In the genomic region with DNA sequence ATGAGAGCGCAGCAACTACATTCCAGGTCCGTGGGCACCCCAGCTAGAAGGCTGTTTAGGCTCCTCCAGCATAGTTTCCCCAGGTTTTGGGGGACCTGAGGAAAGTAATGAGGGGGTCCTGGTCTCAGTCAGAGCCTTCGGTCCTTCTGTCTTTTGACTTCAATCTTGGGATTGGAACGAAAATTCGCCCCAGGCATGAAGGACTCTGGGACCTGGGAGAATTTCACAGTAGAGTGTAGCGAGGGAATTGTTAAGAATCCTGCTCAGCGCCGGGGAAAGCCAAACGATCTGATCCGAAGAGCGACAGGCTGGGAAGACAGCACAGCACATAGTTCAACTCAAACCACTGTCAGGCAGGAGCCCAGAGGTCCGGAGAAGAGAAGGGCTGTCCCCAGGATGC, we compare ENCODE assay signal across 11 mouse cellular contexts. TPM values are rescaled to one million over a fixed set of nuclear protein-coding genes. Genes with fewer than 3 reads are reported as not detected.
A peak's percentile ranks its signal among the peaks of the same experiment; 100 is the strongest.
DNase-seq lines count a peak whose midpoint lies in the region; ATAC-seq lines count a peak whose summit lies in the region.
"Had no signal": no experiment of that assay in that cellular context is flagged by ENCODE, and none has a peak within 500 bp of the region (broad histone marks: within the 10 kb centered on the region; RNA-seq: fewer than 3 reads in every experiment).

No protein-coding gene starts in this region.

- peak overlapping the region; percentile 49 for H3K4me2 ChIP-seq in hindbrain, embryonic 16.5 days (ENCODE audit: low read length)

- no peak overlapping the region for H3K27ac ChIP-seq in heart, embryonic 10.5 days
- H3K27ac ChIP-seq in forebrain, embryonic 10.5 days, result peak overlapping the region; percentile 85
- no peak overlapping the region for H3K27ac ChIP-seq in hindbrain, embryonic 16.5 days (ENCODE audit: low read depth, low read length)
- H3K27ac ChIP-seq: macrophage had no signal

- H3K9me3 ChIP-seq in heart, embryonic 10.5 days, result no peaks in the 10 kb centered on the region
- H3K9me3 ChIP-seq in forebrain, embryonic 10.5 days, result no peaks in the 10 kb centered on the region
- H3K9me3 ChIP-seq in hindbrain, embryonic 16.5 days (ENCODE audit: control insufficient read depth, low read length), result no peaks in the 10 kb centered on the region

- H3K9ac ChIP-seq in hindbrain, embryonic 16.5 days (ENCODE audit: low read depth, low read length), result no peak overlapping the region

- peaks cover 53% of the 10 kb centered on the region for H3K4me1 ChIP-seq in heart, embryonic 10.5 days
- peaks cover 80% of the 10 kb centered on the region for H3K4me1 ChIP-seq in forebrain, embryonic 10.5 days
- peaks cover 36% of the 10 kb centered on the region for H3K4me1 ChIP-seq in hindbrain, embryonic 16.5 days (ENCODE audit: control insufficient read depth, insufficient read depth, low read depth, low read length)

- H3K4me3 ChIP-seq in heart, embryonic 10.5 days, result peak overlapping the region; percentile 35; the same call in 1 of the 2 replicates
- peak overlapping the region; percentile 52 for H3K4me3 ChIP-seq in forebrain, embryonic 10.5 days
- H3K4me3 ChIP-seq in hindbrain, embryonic 16.5 days (ENCODE audit: low read length), result peak overlapping the region; percentile 25

- H3K27me3 ChIP-seq in heart, embryonic 10.5 days (ENCODE audit: insufficient read depth, poor library complexity, severe bottlenecking), result peaks cover 100% of the 10 kb centered on the region
- H3K27me3 ChIP-seq in forebrain, embryonic 10.5 days (ENCODE audit: poor library complexity, severe bottlenecking), result peaks cover 100% of the 10 kb centered on the region
- H3K27me3 ChIP-seq in hindbrain, embryonic 16.5 days (replicated peaks; ENCODE audit: control insufficient read depth, insufficient read depth, low read length), result peaks cover 66% of the 10 kb centered on the region

- no peak for ATAC-seq in hindbrain, embryonic 16.5 days

- no peak for DNase-seq in heart, embryonic 10.5 days (ENCODE audit: low spot score)
- DNase-seq in heart, postnatal 14 days, result no peak
- DNase-seq in forebrain, embryonic 10.5 days (ENCODE audit: extremely low spot score, low spot score), result no peak
- DNase-seq in neural tube, embryonic 10.5 days (ENCODE audit: extremely low spot score, low spot score), result peak; percentile 59
- DNase-seq in retina, embryonic 14.5 days (ENCODE audit: low spot score), result no peak
- DNase-seq in left cerebral cortex, postnatal 14 days (ENCODE audit: low spot score in 2 of 2), result no peak
- no peak for DNase-seq in embryo, embryonic 11 days

- 2% methylated on average over 12 of the region's 12 CpGs for WGBS in heart, embryonic 10.5 days
- under 1% methylated on average over 12 of the region's 12 CpGs for WGBS in forebrain, embryonic 10.5 days
- under 1% methylated on average over 11 of the region's 12 CpGs for WGBS in hindbrain, embryonic 16.5 days

- H3K36me3 ChIP-seq in heart, embryonic 10.5 days, result no peaks in the 10 kb centered on the region
- H3K36me3 ChIP-seq in forebrain, embryonic 10.5 days (replicated peaks), result no peaks in the 10 kb centered on the region
- no peaks in the 10 kb centered on the region for H3K36me3 ChIP-seq in hindbrain, embryonic 16.5 days (ENCODE audit: control insufficient read depth, insufficient read depth, low read length)

- intact Hi-C loops in heart, postnatal 14 days (cut with DNase I), result no loop called here
- intact Hi-C loops in left cerebral cortex, postnatal 14 days (cut with DNase I), result no loop called here

RNA-seq across cellular contexts. Expression of a gene that starts 2.5 kb away (rescaled TPM):
- polyA plus RNA-seq in heart, embryonic 10.5 days (2016; fragmentation: Nextera tagmentation; extraction: Ambion mirVana), result not detected in 2 replicates
- not detected for total RNA-seq in heart, postnatal 14 days (2021)
- 0.51 and 0.77 TPM in 2 replicates for polyA plus RNA-seq in forebrain, embryonic 10.5 days (2016; fragmentation: Nextera tagmentation; extraction: Ambion mirVana)
- 0.20 and 0.34 TPM in 2 replicates for polyA plus RNA-seq in hindbrain, embryonic 16.5 days (2015; fragmentation: Nextera tagmentation; extraction: Ambion mirVana)
- under 1 TPM; 0.13 to 0.66 TPM for total RNA-seq in left cerebral cortex, postnatal 14 days (2021)
- total RNA-seq: liver, adult 2 months had no signal
- polyA plus RNA-seq: large intestine, adult 2 months; liver, adult 2 months; macrophage had no signal

RNA-seq across cellular contexts. Expression of a gene that starts 33.2 kb away (rescaled TPM):
- 63.0 and 76.3 TPM in 2 replicates for polyA plus RNA-seq in heart, embryonic 10.5 days (2016; fragmentation: Nextera tagmentation; extraction: Ambion mirVana)
- total RNA-seq in heart, postnatal 14 days (2021), result 1 to 10 TPM; 9.1 to 9.2 TPM
- polyA plus RNA-seq in forebrain, embryonic 10.5 days (2016; fragmentation: Nextera tagmentation; extraction: Ambion mirVana), result 104 and 110 TPM in 2 replicates
- polyA plus RNA-seq in hindbrain, embryonic 16.5 days (2015; fragmentation: Nextera tagmentation; extraction: Ambion mirVana), result 38.2 and 38.9 TPM in 2 replicates
- total RNA-seq in left cerebral cortex, postnatal 14 days (2021), result 10 to 100 TPM; 21.4 to 24.5 TPM

RNA-seq across cellular contexts. Expression of a gene that starts 50.9 kb away (rescaled TPM):
- polyA plus RNA-seq in heart, embryonic 10.5 days (2016; fragmentation: Nextera tagmentation; extraction: Ambion mirVana), result 40.5 and 43.1 TPM in 2 replicates
- total RNA-seq in heart, postnatal 14 days (2021), result 10 to 100 TPM; 43.1 to 45.7 TPM
- polyA plus RNA-seq in forebrain, embryonic 10.5 days (2016; fragmentation: Nextera tagmentation; extraction: Ambion mirVana), result 51.0 and 51.9 TPM in 2 replicates
- 13.2 and 18.2 TPM in 2 replicates for polyA plus RNA-seq in hindbrain, embryonic 16.5 days (2015; fragmentation: Nextera tagmentation; extraction: Ambion mirVana)
- total RNA-seq in left cerebral cortex, postnatal 14 days (2021), result 10 to 100 TPM; 37.4 to 39.6 TPM
